Mouse (Mus musculus) forebrain, embryonic 13.5 days (tissue): ENCODE measurements around the gene Usp50. TPM values are rescaled to one million over a fixed set of nuclear protein-coding genes. Genes with fewer than 3 reads are reported as not detected.

Experiments
- ATAC-seq: fragments of 200-750 bp; cut with Nextera tagmentation; 2 replicates; pipeline ENCODE4 v1.8.0; 2017
- H3K27ac ChIP-seq: fragments of 300-500 bp; sonication (generic); 2 replicates; pipeline ENCODE4 v1.5.1; 2015; ENCODE audit warnings: inconsistent platforms, mild to moderate bottlenecking, moderate library complexity
- H3K27me3 ChIP-seq: fragments of 300-500 bp; sonication (generic); 2 replicates; pipeline ENCODE4 v1.6.1; 2015; ENCODE audit warnings: mild to moderate bottlenecking, inconsistent platforms
- H3K36me3 ChIP-seq: fragments of 300-500 bp; sonication (generic); 2 replicates; pipeline ENCODE4 v1.6.1; 2015; ENCODE audit warnings: mild to moderate bottlenecking, inconsistent platforms; ENCODE audit not compliant: poor library complexity, severe bottlenecking
- H3K4me1 ChIP-seq: fragments of 300-500 bp; sonication (generic); 2 replicates; pipeline ENCODE4 v1.6.1; 2015; ENCODE audit warnings: inconsistent platforms
- H3K4me2 ChIP-seq: fragments of 300-500 bp; sonication (generic); 2 replicates; pipeline ENCODE4 v1.6.1; 2015; ENCODE audit warnings: inconsistent platforms, mild to moderate bottlenecking, moderate library complexity
- H3K4me3 ChIP-seq: fragments of 300-500 bp; sonication (generic); 2 replicates; pipeline ENCODE4 v1.5.1; 2015; ENCODE audit warnings: mild to moderate bottlenecking, inconsistent platforms
- H3K9ac ChIP-seq: fragments of 300-500 bp; sonication (generic); 2 replicates; pipeline ENCODE4 v1.6.1; 2015; ENCODE audit warnings: mild to moderate bottlenecking, inconsistent platforms
- H3K9me3 ChIP-seq: fragments of 300-500 bp; sonication (generic); replicated peaks from 2 replicates; pipeline ENCODE4 v1.6.1; 2016; ENCODE audit warnings: inconsistent platforms
- WGBS: fragments of 180-500 bp; shearing (Covaris S2); methylation state at CpG from one replicate; pipeline ENCODE4 v1.1.7; 2015; 5-methylcytosine and 5-hydroxymethylcytosine counted together
- polyA plus RNA-seq: library from polyadenylated mRNA; unstranded; fragments of >200 nt; fragmentation: Nextera tagmentation; extraction: Ambion mirVana; gene quantifications from 2 replicates; pipeline ENCODE4 v1.2.1, GENCODE M21; 2015

The Usp50 gene
- 2.2 and 3.3 TPM in 2 replicates for polyA plus RNA-seq

- no peaks in the 10 kb centered on the region for H3K9me3 ChIP-seq
- WGBS = 67% methylated on average over 4 of the region's 4 CpGs
- no peak within 1 kb of the TSS for H3K27ac ChIP-seq
- H3K4me3 ChIP-seq = no peak within 1 kb of the TSS
- no peaks in the 10 kb centered on the region; the same call in 1 of the 2 replicates for H3K4me1 ChIP-seq
- no peaks in the 10 kb centered on the region for H3K36me3 ChIP-seq
- no peaks in the 10 kb centered on the region for H3K27me3 ChIP-seq
- H3K9ac ChIP-seq = no peak within 1 kb of the TSS
- no peak for ATAC-seq
- H3K4me2 ChIP-seq = no peak within 1 kb of the TSS
Observed at GRCm38 (mm10) chr2:126783370-126783769, at the start of gene Usp50. Usp50 (minus strand) TSS chr2:126783470.

DNA sequence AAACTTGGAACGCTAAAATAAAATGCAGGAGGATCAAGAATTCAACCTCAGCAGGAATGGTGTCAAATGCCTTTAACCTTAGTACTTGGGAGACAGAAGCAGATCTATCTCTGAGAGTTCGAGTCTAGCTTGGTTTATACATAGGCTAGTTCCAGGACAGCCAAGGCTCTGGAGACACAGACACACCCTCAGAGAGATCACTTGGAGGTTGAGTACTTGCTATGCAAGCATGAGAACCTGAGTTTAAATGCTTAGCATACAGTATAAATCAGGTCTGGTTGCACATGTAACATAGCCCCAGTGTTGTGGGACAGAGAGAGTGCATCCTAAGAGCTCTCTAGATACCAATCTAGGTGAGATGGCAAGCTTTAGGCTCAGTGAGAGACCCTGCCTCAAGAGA, 34.1 kb upstream of the Usp50 start:
- WGBS = 85% methylated on average over 2 of the region's 2 CpGs
- Histone ChIP-seq H3K36me3 (peaks cover 40% of the 10 kb centered on the region), H3K4me3 (no peak overlapping the region), H3K9ac (no peak overlapping the region), H3K9me3 (no peaks in the 10 kb centered on the region), H3K27me3 (no peaks in the 10 kb centered on the region), H3K27ac (no peak overlapping the region), H3K4me2 (no peak overlapping the region), H3K4me1 (no peaks in the 10 kb centered on the region)
- ATAC-seq = no peak

DNA sequence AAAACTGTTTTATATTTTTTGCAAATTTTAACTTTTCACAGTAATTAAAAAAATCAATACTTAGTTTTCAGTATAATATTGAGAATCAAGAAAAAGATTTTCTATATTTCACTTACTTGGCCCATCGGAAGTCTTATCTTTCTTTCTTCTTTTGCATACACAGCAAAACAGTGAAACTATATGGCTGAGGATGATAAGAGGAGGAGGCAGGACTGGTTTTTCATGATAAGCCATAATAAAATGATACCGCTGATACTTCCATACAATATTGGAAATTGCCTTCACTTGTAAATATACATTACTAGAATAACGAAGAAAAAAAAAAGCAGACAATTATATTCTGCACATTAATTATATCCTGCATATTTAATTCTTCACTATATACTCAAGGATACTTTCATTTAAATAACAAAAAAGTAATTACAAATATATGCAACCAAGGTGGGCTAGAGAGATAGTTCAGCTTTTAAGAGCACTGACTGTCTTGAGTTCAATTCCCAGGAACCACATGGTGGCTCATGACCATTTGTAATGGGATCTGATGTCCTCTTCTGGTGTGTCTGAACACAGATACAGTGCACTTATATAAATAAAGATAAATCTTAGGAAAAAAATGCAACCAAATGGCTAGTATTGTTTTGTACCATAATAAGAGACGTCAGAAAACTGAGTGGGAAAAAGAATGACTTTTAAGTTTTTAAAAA, 33.5 kb upstream of the Usp50 start:
- WGBS = 91% methylated on average over 4 of the region's 4 CpGs
- H3K27ac ChIP-seq = no peak overlapping the region
- no peak overlapping the region for H3K4me3 ChIP-seq
- H3K4me1 ChIP-seq = no peaks in the 10 kb centered on the region
- H3K36me3 ChIP-seq = peaks cover 43% of the 10 kb centered on the region
- no peaks in the 10 kb centered on the region for H3K27me3 ChIP-seq
- no peaks in the 10 kb centered on the region for H3K9me3 ChIP-seq
- no peak for ATAC-seq
- H3K4me2 ChIP-seq = no peak overlapping the region
- no peak overlapping the region for H3K9ac ChIP-seq

DNA sequence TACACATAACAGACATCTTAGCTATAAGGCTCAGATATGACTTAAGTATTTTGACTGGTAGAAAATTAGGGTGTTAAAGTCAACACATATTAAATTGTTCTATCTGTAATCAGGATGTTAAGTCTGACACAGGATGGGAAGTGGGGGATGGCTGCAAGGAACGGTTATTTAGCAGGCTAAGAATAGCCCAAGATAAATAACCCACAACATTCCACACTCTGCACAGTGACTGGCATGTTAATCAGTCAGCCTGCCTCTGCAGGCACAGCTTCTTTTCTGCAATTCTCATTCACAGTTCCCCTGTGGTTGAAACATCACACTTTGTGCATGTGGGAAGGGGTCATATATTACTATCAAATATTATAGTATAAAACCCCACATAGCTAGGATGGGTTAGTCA, 32.6 kb upstream of the Usp50 start:
- H3K9ac ChIP-seq = no peak overlapping the region
- H3K36me3 ChIP-seq = peaks cover 48% of the 10 kb centered on the region
- ATAC-seq = no peak
- no peaks in the 10 kb centered on the region for H3K9me3 ChIP-seq
- no peak overlapping the region for H3K4me3 ChIP-seq
- 63% methylated on average over 1 of the region's 1 CpGs for WGBS
- H3K4me2 ChIP-seq = no peak overlapping the region
- no peaks in the 10 kb centered on the region for H3K27me3 ChIP-seq
- H3K27ac ChIP-seq = no peak overlapping the region
- no peaks in the 10 kb centered on the region for H3K4me1 ChIP-seq

- 97% methylated on average over 3 of the region's 3 CpGs for WGBS
- Histone ChIP-seq H3K9me3 (no peaks in the 10 kb centered on the region), H3K9ac (no peak overlapping the region), H3K4me1 (no peaks in the 10 kb centered on the region), H3K36me3 (peaks cover 73% of the 10 kb centered on the region), H3K27ac (no peak overlapping the region), H3K4me3 (no peak overlapping the region), H3K4me2 (no peak overlapping the region), H3K27me3 (no peaks in the 10 kb centered on the region)
- no peak for ATAC-seq
Observed at GRCm38 (mm10) chr2:126801980-126802379, 18.7 kb upstream of the Usp50 start.

- H3K27ac ChIP-seq = no peak overlapping the region
- ATAC-seq = no peak
- H3K4me1 ChIP-seq = no peaks in the 10 kb centered on the region
- no peaks in the 10 kb centered on the region for H3K27me3 ChIP-seq
- 84% methylated on average over 5 of the region's 5 CpGs for WGBS
- no peak overlapping the region for H3K9ac ChIP-seq
- no peaks in the 10 kb centered on the region for H3K9me3 ChIP-seq
- H3K36me3 ChIP-seq = peaks cover 68% of the 10 kb centered on the region
- H3K4me3 ChIP-seq = no peak overlapping the region
- no peak overlapping the region for H3K4me2 ChIP-seq
Observed at GRCm38 (mm10) chr2:126798455-126798854, 15.2 kb upstream of the Usp50 start.

DNA sequence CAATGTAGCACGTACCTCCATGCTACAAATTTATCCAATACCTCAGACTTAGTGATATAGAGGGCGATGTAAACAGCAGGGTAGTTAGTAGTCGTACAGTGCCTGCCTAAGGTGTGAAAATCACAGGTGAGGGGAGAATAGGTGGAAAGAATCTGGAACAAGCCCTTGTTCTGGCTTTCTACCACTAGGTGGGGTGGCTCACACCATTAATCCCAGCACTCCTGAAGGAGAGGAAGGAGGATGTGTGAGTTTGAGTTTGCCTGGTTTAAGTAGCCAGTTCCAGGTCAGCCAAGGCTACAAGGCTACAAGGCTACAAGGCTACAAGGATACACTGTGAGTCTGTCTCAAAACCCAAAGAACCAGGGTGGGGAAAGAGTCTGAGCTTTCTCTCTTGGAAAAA, 12.4 kb upstream of the Usp50 start:
- Histone ChIP-seq H3K4me1 (no peaks in the 10 kb centered on the region), H3K36me3 (peaks cover 70% of the 10 kb centered on the region), H3K27ac (no peak overlapping the region), H3K9me3 (no peaks in the 10 kb centered on the region), H3K9ac (no peak overlapping the region), H3K4me2 (no peak overlapping the region), H3K27me3 (no peaks in the 10 kb centered on the region), H3K4me3 (no peak overlapping the region)
- WGBS = 87% methylated on average over 3 of the region's 3 CpGs
- ATAC-seq = no peak

DNA sequence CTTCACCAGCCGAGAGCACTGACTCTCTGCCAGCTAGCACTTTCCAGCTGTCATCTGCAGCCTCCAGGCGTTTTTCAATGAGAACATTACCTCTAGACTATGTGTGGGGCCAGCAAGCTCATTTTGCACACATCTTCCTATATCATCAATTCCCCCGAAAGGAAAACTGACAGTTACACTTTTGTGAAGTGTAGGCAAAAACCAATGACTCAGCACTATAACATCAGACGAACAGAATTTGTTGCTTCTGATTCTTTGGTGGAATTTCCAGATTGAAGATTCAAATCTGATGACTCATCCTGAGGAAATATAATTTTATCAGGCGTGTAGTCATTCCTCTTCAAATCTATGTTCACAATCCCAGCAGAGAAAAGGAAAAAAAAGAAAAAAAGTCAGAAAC, 9.3 kb upstream of the Usp50 start:
- H3K4me1 ChIP-seq = no peaks in the 10 kb centered on the region; the same call in 1 of the 2 replicates
- H3K27me3 ChIP-seq = no peaks in the 10 kb centered on the region
- H3K4me2 ChIP-seq = no peak overlapping the region
- WGBS = 82% methylated on average over 5 of the region's 5 CpGs
- H3K9me3 ChIP-seq = no peaks in the 10 kb centered on the region
- peaks cover 46% of the 10 kb centered on the region for H3K36me3 ChIP-seq
- no peak overlapping the region for H3K9ac ChIP-seq
- no peak overlapping the region for H3K27ac ChIP-seq
- H3K4me3 ChIP-seq = no peak overlapping the region
- no peak for ATAC-seq

- no peak overlapping the region for H3K4me2 ChIP-seq
- 46% methylated on average over 9 of the region's 9 CpGs for WGBS
Observed at GRCm38 (mm10) chr2:126787721-126788342, 4.6 kb upstream of the Usp50 start.

GRCm38 (mm10) chr2:126782433-126782832, 837 bp downstream of the Usp50 start:
- ATAC-seq = peak; percentile 80
- Histone ChIP-seq H3K9ac (no peak overlapping the region), H3K4me1 (no peaks in the 10 kb centered on the region), H3K4me2 (no peak overlapping the region), H3K9me3 (no peaks in the 10 kb centered on the region), H3K36me3 (no peaks in the 10 kb centered on the region), H3K27ac (no peak overlapping the region), H3K27me3 (no peaks in the 10 kb centered on the region), H3K4me3 (no peak overlapping the region)
- WGBS = 81% methylated on average over 3 of the region's 3 CpGs

More at GRCm38 (mm10) chr2:126787721-126788342, 4.6 kb upstream of the Usp50 start:
- Histone ChIP-seq H3K9ac (no peak overlapping the region), H3K27ac (0 out of 2 replicates have a peak overlapping the region, but pooled peaks have one; percentile 1), H3K9me3 (no peaks in the 10 kb centered on the region), H3K4me1 (no peaks in the 10 kb centered on the region; the same call in 1 of the 2 replicates), H3K4me3 (no peak overlapping the region), H3K36me3 (peaks cover 14% of the 10 kb centered on the region), H3K27me3 (no peaks in the 10 kb centered on the region)
- ATAC-seq = no peak

GRCm38 (mm10) chr2:126781478-126781877, 1.8 kb downstream of the Usp50 start:
- 86% methylated on average over 1 of the region's 1 CpGs for WGBS

DNA sequence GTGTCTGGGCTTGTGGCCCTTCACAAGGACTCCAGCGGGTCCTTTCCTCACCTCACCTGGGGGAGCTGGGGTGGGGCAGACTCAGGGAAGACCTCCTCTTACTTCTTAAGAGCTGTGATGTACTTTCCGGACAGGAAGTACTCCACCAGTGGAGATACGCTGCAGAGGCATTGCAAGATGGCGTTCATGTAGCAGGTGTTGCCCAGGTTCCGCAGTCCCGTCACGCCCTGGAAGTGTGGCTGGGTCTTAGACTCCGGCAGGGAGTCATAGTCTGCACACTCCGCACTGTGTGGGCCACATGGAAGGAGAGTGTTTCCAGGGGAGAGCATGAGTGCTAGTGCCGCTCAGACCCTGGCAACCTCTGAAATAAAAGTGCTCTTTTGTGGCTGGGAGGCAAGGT, 3.0 kb downstream of the Usp50 start:
- Histone ChIP-seq H3K27ac (no peak overlapping the region), H3K4me1 (no peaks in the 10 kb centered on the region), H3K36me3 (no peaks in the 10 kb centered on the region), H3K27me3 (no peaks in the 10 kb centered on the region), H3K4me3 (no peak overlapping the region), H3K9ac (no peak overlapping the region), H3K9me3 (no peaks in the 10 kb centered on the region), H3K4me2 (no peak overlapping the region)
- ATAC-seq = no peak
- 88% methylated on average over 10 of the region's 10 CpGs for WGBS

More at GRCm38 (mm10) chr2:126781478-126781877, 1.8 kb downstream of the Usp50 start:
- Histone ChIP-seq H3K4me3 (no peak overlapping the region), H3K9me3 (no peaks in the 10 kb centered on the region), H3K27me3 (no peaks in the 10 kb centered on the region), H3K9ac (no peak overlapping the region), H3K4me1 (no peaks in the 10 kb centered on the region), H3K4me2 (no peak overlapping the region), H3K36me3 (no peaks in the 10 kb centered on the region), H3K27ac (no peak overlapping the region)
- no peak for ATAC-seq
